Comparison of ENCODE assay signal across 8 mouse cellular contexts in genomic region chr7:111782126-111782525, GRCm38 (mm10). TPM values are rescaled to one million over a fixed set of nuclear protein-coding genes. Genes with fewer than 3 reads are reported as not detected.
DNase-seq lines count a peak whose midpoint lies in the region; ATAC-seq and TF ChIP-seq lines count a peak whose summit lies in the region.

No protein-coding gene starts in this region.

- H3K27me3 ChIP-seq in spleen, adult 2 months (ENCODE audit: control insufficient read depth, insufficient read depth, low read length): no peaks in the 10 kb centered on the region
- peaks cover 45% of the 10 kb centered on the region for H3K27me3 ChIP-seq in embryonic facial prominence, embryonic 10.5 days (replicated peaks; ENCODE audit: low read depth, poor library complexity, severe bottlenecking)
- no peaks in the 10 kb centered on the region for H3K27me3 ChIP-seq in liver, adult 2 months (ENCODE audit: control insufficient read depth, insufficient read depth, low read length)

- TF ChIP-seq CTCF in spleen, adult 2 months (IDR thresholded peaks at IDR 0.05; ENCODE audit: extremely low read depth, insufficient read depth, insufficient read length, insufficient replicate concordance): peak; percentile 63; the same call in 1 of the 2 replicates
- TF ChIP-seq CTCF in liver, adult 2 months (IDR thresholded peaks at IDR 0.05; ENCODE audit: low read depth, low read length): peak; percentile 72; the same call in 1 of the 2 replicates

- WGBS in spleen, adult 2 months: 54% methylated on average over 5 of the region's 5 CpGs
- WGBS in embryonic facial prominence, embryonic 10.5 days: 55% methylated on average over 5 of the region's 5 CpGs
- WGBS in liver, adult 2 months: 53% methylated on average over 5 of the region's 5 CpGs

- no peaks in the 10 kb centered on the region for H3K36me3 ChIP-seq in spleen, adult 2 months (ENCODE audit: control insufficient read depth, insufficient read depth, low read length)
- no peaks in the 10 kb centered on the region for H3K36me3 ChIP-seq in embryonic facial prominence, embryonic 10.5 days (replicated peaks)
- no peaks in the 10 kb centered on the region for H3K36me3 ChIP-seq in liver, adult 2 months (ENCODE audit: control insufficient read depth, insufficient read depth, low read length)

- no peaks in the 10 kb centered on the region for H3K4me1 ChIP-seq in spleen, adult 2 months (ENCODE audit: control insufficient read depth, insufficient read depth, insufficient read length)
- H3K4me1 ChIP-seq in embryonic facial prominence, embryonic 10.5 days: peaks cover 16% of the 10 kb centered on the region
- no peaks in the 10 kb centered on the region for H3K4me1 ChIP-seq in liver, adult 2 months (ENCODE audit: control insufficient read depth, insufficient read depth, low read length)

- ATAC-seq in erythroblast, adult 5-6 weeks (replicated peaks; ENCODE audit: low FRiP score, poor library complexity, severe bottlenecking): no peak

- H3K79me2 ChIP-seq in liver, adult 2 months (ENCODE audit: control insufficient read depth, insufficient read depth, low read length): no peaks in the 10 kb centered on the region

- no peak overlapping the region for H3K9ac ChIP-seq in liver, adult 2 months (ENCODE audit: low read depth, low read length)

- H3K27ac ChIP-seq in spleen, adult 2 months (ENCODE audit: insufficient read depth, low read length): no peak overlapping the region
- H3K27ac ChIP-seq in embryonic facial prominence, embryonic 10.5 days (replicated peaks): no peak overlapping the region
- no peak overlapping the region for H3K27ac ChIP-seq in liver, adult 2 months (replicated peaks; ENCODE audit: insufficient read depth, low read depth, low read length)

- no peaks in the 10 kb centered on the region for H3K9me3 ChIP-seq in embryonic facial prominence, embryonic 10.5 days

- no peak for TF ChIP-seq POLR2A in spleen, adult 2 months (IDR thresholded peaks at IDR 0.05; ENCODE audit: low read depth, low read length)
- TF ChIP-seq POLR2A in liver, adult 2 months (IDR thresholded peaks at IDR 0.05; ENCODE audit: extremely low read depth, insufficient read depth, low read length): no peak

- peak in 1 of 2 experiments; percentile 8 for DNase-seq in spleen, adult 2 months (ENCODE audit: low read depth in 1 of 2, low spot score in 2 of 2)
- no peak for DNase-seq in spleen, adult 12 weeks (ENCODE audit: low spot score)
- peak; percentile 74 for DNase-seq in adrenal gland, postnatal 25 days
- peak; percentile 67 for DNase-seq in embryonic facial prominence, embryonic 10.5 days (ENCODE audit: low spot score)
- DNase-seq in induced T-regulatory cell, adult 2 months (ENCODE audit: low read depth): peak; percentile 50
- DNase-seq in liver, adult 2 months (ENCODE audit: extremely low read depth, low read depth, low spot score): peak; percentile 14
- DNase-seq in right cerebral cortex, postnatal 10 days (ENCODE audit: low spot score in 2 of 2): peak; percentile 66 to 85

- no peak overlapping the region for H3K4me3 ChIP-seq in spleen, adult 2 months (ENCODE audit: extremely low read depth, insufficient read depth, insufficient read length)
- no peak overlapping the region for H3K4me3 ChIP-seq in embryonic facial prominence, embryonic 10.5 days
- no peak overlapping the region for H3K4me3 ChIP-seq in liver, adult 2 months (ENCODE audit: insufficient read depth, low read depth, low read length)

RNA-seq across cellular contexts. Expression of gene Galnt18, which starts 2.3 kb away (rescaled TPM):
- polyA plus RNA-seq in spleen, adult 2 months (2012; rRNA removed): 4.1 and 4.9 TPM in 2 replicates
- 15.8 and 16.9 TPM in 2 replicates for total RNA-seq in adrenal gland, postnatal 25 days (2021)
- 8.8 and 9.9 TPM in 2 replicates for polyA plus RNA-seq in embryonic facial prominence, embryonic 10.5 days (2016; fragmentation: Nextera tagmentation; extraction: Ambion mirVana)
- 1.4 and 1.9 TPM in 2 replicates for total RNA-seq in liver, adult 2 months (2014; rRNA removed)
- 1.0 and 1.3 TPM in 2 replicates for polyA plus RNA-seq in liver, adult 2 months (2012; rRNA removed)
- not detected in 2 replicates for total RNA-seq in erythroblast, adult 5-6 weeks (2015; ENCODE audit: low replicate concordance)
- total RNA-seq in erythroblast, adult 5-6 weeks (2017; ENCODE audit: low replicate concordance): not detected in 2 replicates
